Mouse (Mus musculus): ENCODE measurements at regions not wholly inside any gene's neighbourhood (a gene's known extent, or its start where the extent isn't known, plus 50 kb on each side); places are given as distances from the start of the nearest gene placed in this dataset.

DNA sequence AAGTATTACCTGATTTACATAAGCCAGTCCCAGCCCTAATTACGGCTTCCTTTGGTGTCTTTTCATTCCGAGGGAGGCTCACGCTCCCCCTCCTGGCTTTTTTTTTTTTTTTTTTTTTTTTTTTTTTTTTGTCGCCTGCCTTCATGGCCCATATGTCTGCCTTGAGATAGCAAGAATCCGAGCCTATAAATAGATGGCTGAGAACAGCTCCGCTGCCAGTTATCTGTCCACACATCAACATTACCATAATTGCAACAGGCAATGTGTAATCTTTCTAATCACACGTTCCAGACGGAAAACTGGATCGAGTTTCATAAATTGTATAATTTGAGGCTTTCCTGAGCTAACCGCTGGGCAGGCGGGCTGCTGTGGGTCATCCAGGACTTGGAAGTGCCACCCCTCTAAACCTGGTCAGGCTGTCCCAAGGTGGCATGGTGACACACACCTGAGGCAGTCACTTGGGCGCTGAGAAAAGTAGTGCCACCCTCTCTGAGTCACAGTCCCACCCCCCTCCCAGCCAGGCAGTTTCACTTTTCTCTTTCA, 93.9 kb upstream of the Tle3 start:
- H3K27ac ChIP-seq (ENCODE audit: low read depth, low read length) = no peak overlapping the region
- no peaks in the 10 kb centered on the region for H3K36me3 ChIP-seq (ENCODE audit: control insufficient read depth, insufficient read depth, low read length)
- H3K9ac ChIP-seq (ENCODE audit: low read depth, low read length) = no peak overlapping the region
- 0 out of 2 replicates have a peak, but pooled peaks cover under 1% of the 10 kb centered on the region for H3K27me3 ChIP-seq (ENCODE audit: control insufficient read depth, insufficient read depth, low read length)
- peak overlapping the region; percentile 8 for H3K4me2 ChIP-seq (replicated peaks; ENCODE audit: low read depth, low read length)
- H3K4me1 ChIP-seq (ENCODE audit: control insufficient read depth, insufficient read depth, low read length) = peaks cover 22% of the 10 kb centered on the region
- ATAC-seq (ENCODE audit: low FRiP score, low TSS enrichment) = no peak
- 10% methylated on average over 12 of the region's 12 CpGs for WGBS
- no peak overlapping the region for H3K4me3 ChIP-seq (ENCODE audit: low read length)
- no peaks in the 10 kb centered on the region for H3K9me3 ChIP-seq (ENCODE audit: control insufficient read depth, low read length)

GRCm38 (mm10) chr9:61279044-61279543, 93.1 kb upstream of the Tle3 start:
- Histone ChIP-seq H3K36me3 (ENCODE audit: control insufficient read depth, insufficient read depth, low read length) (no peaks in the 10 kb centered on the region), H3K27me3 (ENCODE audit: control insufficient read depth, insufficient read depth, low read length) (0 out of 2 replicates have a peak, but pooled peaks cover 4% of the 10 kb centered on the region), H3K9ac (ENCODE audit: low read depth, low read length) (no peak overlapping the region), H3K4me3 (ENCODE audit: low read length) (no peak overlapping the region), H3K27ac (ENCODE audit: low read depth, low read length) (no peak overlapping the region), H3K9me3 (ENCODE audit: control insufficient read depth, low read length) (no peaks in the 10 kb centered on the region), H3K4me1 (ENCODE audit: control insufficient read depth, insufficient read depth, low read length) (peaks cover 22% of the 10 kb centered on the region), H3K4me2 (replicated peaks; ENCODE audit: low read depth, low read length) (no peak overlapping the region)
- 19% methylated on average over 9 of the region's 9 CpGs for WGBS
- ATAC-seq (ENCODE audit: low FRiP score, low TSS enrichment) = no peak

DNA sequence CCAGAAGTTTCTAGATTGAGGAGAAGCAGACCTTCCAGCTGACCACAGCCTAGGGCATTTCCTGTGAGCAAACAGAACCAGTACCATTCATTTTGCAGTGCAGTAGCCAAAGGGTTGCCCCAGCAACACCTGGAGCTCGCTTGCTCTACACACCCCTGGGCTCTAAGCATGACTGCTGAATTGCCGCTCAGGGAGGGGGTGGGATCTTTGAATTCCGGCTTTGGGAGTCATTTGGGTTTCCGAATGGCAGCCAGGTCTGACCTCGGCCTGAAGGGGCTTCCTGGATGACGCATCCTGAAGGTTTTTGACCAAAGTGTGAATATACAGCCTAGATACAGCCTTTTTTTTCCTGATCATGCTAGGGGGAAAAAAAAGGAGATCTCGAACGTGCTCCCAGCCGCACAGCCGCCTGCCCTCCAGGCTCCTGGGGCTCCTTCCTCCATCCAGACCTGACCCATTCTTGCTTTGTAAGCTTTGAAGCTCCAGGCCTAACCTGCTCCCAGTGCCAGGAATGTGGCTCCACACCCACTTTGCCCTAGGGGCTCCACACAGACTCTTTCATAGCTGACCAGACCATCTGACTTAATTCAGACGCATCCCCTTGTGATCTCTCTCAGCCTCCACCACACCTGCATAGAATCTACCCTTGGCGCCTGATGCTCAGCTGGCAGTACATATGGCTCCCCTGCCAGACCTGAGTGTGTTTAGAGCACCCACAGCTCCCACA, 91.1 kb upstream of the Tle3 start:
- WGBS = 67% methylated on average over 12 of the region's 12 CpGs
- Histone ChIP-seq H3K9me3 (ENCODE audit: control insufficient read depth, low read length) (no peaks in the 10 kb centered on the region), H3K4me2 (replicated peaks; ENCODE audit: low read depth, low read length) (no peak overlapping the region), H3K4me1 (ENCODE audit: control insufficient read depth, insufficient read depth, low read length) (peaks cover 22% of the 10 kb centered on the region), H3K27me3 (ENCODE audit: control insufficient read depth, insufficient read depth, low read length) (0 out of 2 replicates have a peak, but pooled peaks cover 4% of the 10 kb centered on the region), H3K4me3 (ENCODE audit: low read length) (no peak overlapping the region), H3K36me3 (ENCODE audit: control insufficient read depth, insufficient read depth, low read length) (no peaks in the 10 kb centered on the region), H3K9ac (ENCODE audit: low read depth, low read length) (no peak overlapping the region), H3K27ac (ENCODE audit: low read depth, low read length) (no peak overlapping the region)
- no peak for ATAC-seq (ENCODE audit: low FRiP score, low TSS enrichment)

DNA sequence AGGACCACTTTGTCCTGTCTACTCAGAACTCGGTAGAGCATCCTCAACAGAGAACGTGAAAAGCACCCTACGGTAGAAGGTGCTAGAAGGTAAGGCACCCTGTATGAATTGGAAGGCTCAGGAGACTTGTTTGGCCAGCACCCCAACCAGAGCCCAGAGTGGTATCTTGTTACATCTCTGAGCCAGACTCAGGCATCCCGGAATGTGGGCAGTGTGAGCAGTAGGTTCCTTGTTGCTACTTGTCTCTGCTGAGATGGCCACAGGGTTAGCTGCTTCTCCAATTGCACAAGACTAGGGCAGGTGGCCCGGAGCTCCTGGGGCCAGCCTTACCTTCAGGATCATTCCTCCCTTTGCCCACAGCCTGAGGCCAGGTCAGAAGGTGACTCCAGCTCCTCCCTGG, 88.9 kb upstream of the Tle3 start:
- Histone ChIP-seq H3K4me1 (ENCODE audit: control insufficient read depth, insufficient read depth, low read length) (peaks cover 21% of the 10 kb centered on the region), H3K27me3 (ENCODE audit: control insufficient read depth, insufficient read depth, low read length) (0 out of 2 replicates have a peak, but pooled peaks cover 4% of the 10 kb centered on the region), H3K4me3 (ENCODE audit: low read length) (no peak overlapping the region), H3K4me2 (replicated peaks; ENCODE audit: low read depth, low read length) (no peak overlapping the region), H3K27ac (ENCODE audit: low read depth, low read length) (no peak overlapping the region), H3K9me3 (ENCODE audit: control insufficient read depth, low read length) (peaks cover 3% of the 10 kb centered on the region; the same call in 1 of the 2 replicates), H3K9ac (ENCODE audit: low read depth, low read length) (no peak overlapping the region), H3K36me3 (ENCODE audit: control insufficient read depth, insufficient read depth, low read length) (no peaks in the 10 kb centered on the region)
- 70% methylated on average over 5 of the region's 5 CpGs for WGBS
- no peak for ATAC-seq (ENCODE audit: low FRiP score, low TSS enrichment)

- Histone ChIP-seq H3K27me3 (ENCODE audit: control insufficient read depth, insufficient read depth, low read length) (0 out of 2 replicates have a peak, but pooled peaks cover 4% of the 10 kb centered on the region), H3K9ac (ENCODE audit: low read depth, low read length) (no peak overlapping the region), H3K9me3 (ENCODE audit: control insufficient read depth, low read length) (peaks cover 3% of the 10 kb centered on the region; the same call in 1 of the 2 replicates), H3K4me2 (replicated peaks; ENCODE audit: low read depth, low read length) (no peak overlapping the region), H3K4me3 (ENCODE audit: low read length) (no peak overlapping the region), H3K27ac (ENCODE audit: low read depth, low read length) (no peak overlapping the region), H3K4me1 (ENCODE audit: control insufficient read depth, insufficient read depth, low read length) (peaks cover 10% of the 10 kb centered on the region), H3K36me3 (ENCODE audit: control insufficient read depth, insufficient read depth, low read length) (no peaks in the 10 kb centered on the region)
- WGBS = 70% methylated on average over 8 of the region's 8 CpGs
- no peak for ATAC-seq (ENCODE audit: low FRiP score, low TSS enrichment)
These were observed 87.8 kb upstream of the Tle3 start for GRCm38 (mm10) chr9:61284201-61285021.

DNA sequence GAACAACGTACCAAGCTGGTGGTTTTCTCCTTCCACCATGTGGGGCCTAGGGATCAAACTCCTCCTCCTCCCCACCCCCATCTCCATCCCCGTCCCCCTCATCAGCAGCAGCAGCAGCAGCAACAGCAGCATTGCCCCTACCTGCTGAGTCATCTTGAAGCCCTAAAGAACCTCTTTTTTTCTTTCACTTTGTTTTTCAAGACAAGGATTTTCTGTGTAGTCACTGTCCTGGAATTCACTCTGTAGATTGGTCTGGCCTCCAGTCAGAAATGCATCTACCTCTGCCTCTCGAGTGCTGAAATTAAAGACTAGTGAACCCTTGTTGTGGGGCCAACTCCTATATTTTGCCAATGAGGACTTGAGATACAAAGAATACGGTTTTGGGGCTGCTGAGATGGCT, 85.6 kb upstream of the Tle3 start:
- H3K27me3 ChIP-seq (ENCODE audit: control insufficient read depth, insufficient read depth, low read length) = 0 out of 2 replicates have a peak, but pooled peaks cover 4% of the 10 kb centered on the region
- no peaks in the 10 kb centered on the region for H3K36me3 ChIP-seq (ENCODE audit: control insufficient read depth, insufficient read depth, low read length)
- H3K9ac ChIP-seq (ENCODE audit: low read depth, low read length) = no peak overlapping the region
- ATAC-seq (ENCODE audit: low FRiP score, low TSS enrichment) = no peak
- no peak overlapping the region for H3K27ac ChIP-seq (ENCODE audit: low read depth, low read length)
- H3K9me3 ChIP-seq (ENCODE audit: control insufficient read depth, low read length) = peaks cover 3% of the 10 kb centered on the region; the same call in 1 of the 2 replicates
- H3K4me2 ChIP-seq (replicated peaks; ENCODE audit: low read depth, low read length) = no peak overlapping the region
- no peak overlapping the region for H3K4me3 ChIP-seq (ENCODE audit: low read length)
- H3K4me1 ChIP-seq (ENCODE audit: control insufficient read depth, insufficient read depth, low read length) = no peaks in the 10 kb centered on the region
- WGBS = 81% methylated on average over 4 of the region's 4 CpGs

DNA sequence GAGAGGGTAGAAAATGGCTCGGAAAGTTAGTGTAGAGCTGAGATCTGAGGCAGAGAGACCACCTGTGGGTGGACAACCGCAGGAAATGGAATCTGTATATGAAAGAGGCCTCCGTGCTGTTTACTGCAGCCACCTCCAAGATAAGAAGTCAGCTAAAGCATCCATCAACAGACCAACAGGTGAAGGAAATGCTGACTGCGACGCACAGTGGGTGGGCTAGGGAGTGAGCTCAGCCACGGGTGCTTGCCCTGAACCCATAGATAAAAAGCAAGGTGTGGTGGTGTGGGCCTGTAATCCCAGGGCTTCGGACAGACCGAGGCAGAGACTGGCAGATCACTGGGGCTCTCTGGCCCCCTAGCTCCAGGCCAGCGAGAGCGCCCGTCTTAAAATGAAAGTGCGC, 83.0 kb upstream of the Tle3 start:
- Histone ChIP-seq H3K27ac (ENCODE audit: low read depth, low read length) (no peak overlapping the region), H3K27me3 (ENCODE audit: control insufficient read depth, insufficient read depth, low read length) (no peaks in the 10 kb centered on the region), H3K4me2 (replicated peaks; ENCODE audit: low read depth, low read length) (no peak overlapping the region), H3K4me3 (ENCODE audit: low read length) (no peak overlapping the region), H3K9me3 (ENCODE audit: control insufficient read depth, low read length) (peaks cover 3% of the 10 kb centered on the region; the same call in 1 of the 2 replicates), H3K9ac (ENCODE audit: low read depth, low read length) (no peak overlapping the region), H3K36me3 (ENCODE audit: control insufficient read depth, insufficient read depth, low read length) (no peaks in the 10 kb centered on the region), H3K4me1 (ENCODE audit: control insufficient read depth, insufficient read depth, low read length) (0 out of 2 replicates have a peak, but pooled peaks cover 3% of the 10 kb centered on the region)
- ATAC-seq (ENCODE audit: low FRiP score, low TSS enrichment) = no peak
- 68% methylated on average over 12 of the region's 12 CpGs for WGBS

GRCm38 (mm10) chr9:61289713-61290112, 82.5 kb upstream of the Tle3 start:
- ATAC-seq (ENCODE audit: low FRiP score, low TSS enrichment) = no peak
- 0 out of 2 replicates have a peak, but pooled peaks cover 3% of the 10 kb centered on the region for H3K27me3 ChIP-seq (ENCODE audit: control insufficient read depth, insufficient read depth, low read length)
- H3K4me3 ChIP-seq (ENCODE audit: low read length) = no peak overlapping the region
- no peaks in the 10 kb centered on the region for H3K36me3 ChIP-seq (ENCODE audit: control insufficient read depth, insufficient read depth, low read length)
- 63% methylated on average over 6 of the region's 6 CpGs for WGBS
- 0 out of 2 replicates have a peak, but pooled peaks cover 3% of the 10 kb centered on the region for H3K4me1 ChIP-seq (ENCODE audit: control insufficient read depth, insufficient read depth, low read length)
- H3K27ac ChIP-seq (ENCODE audit: low read depth, low read length) = no peak overlapping the region
- no peak overlapping the region for H3K9ac ChIP-seq (ENCODE audit: low read depth, low read length)
- no peak overlapping the region for H3K4me2 ChIP-seq (replicated peaks; ENCODE audit: low read depth, low read length)
- H3K9me3 ChIP-seq (ENCODE audit: control insufficient read depth, low read length) = peaks cover 3% of the 10 kb centered on the region; the same call in 1 of the 2 replicates

Measured in kidney, embryonic 14.5 days (tissue).